Mouse (Mus musculus) cerebellum, adult 2 months (tissue): ENCODE results near the gene Asf1b. TPM values are rescaled to one million over a fixed set of nuclear protein-coding genes. Genes with fewer than 3 reads are reported as not detected.

ENCODE experiments used
- DNase-seq, 2 experiments: peaks; one replicate each; pipeline ENCODE4 v3.0.0; 2021
- H3K27ac ChIP-seq: fragments of 200-500 bp; 2 replicates; pipeline ENCODE4 v1.5.1; 2012; ENCODE audit warnings: low read length, control low read depth, inconsistent platforms; ENCODE audit not compliant: insufficient read depth
- H3K27me3 ChIP-seq: fragments of 200-500 bp; 2 replicates; pipeline ENCODE4 v1.6.1; 2012; ENCODE audit warnings: inconsistent platforms, mild to moderate bottlenecking, low read length, moderate library complexity; ENCODE audit not compliant: control insufficient read depth, insufficient read depth
- H3K4me1 ChIP-seq: fragments of 200-500 bp; 2 replicates; pipeline ENCODE4 v1.6.1; 2011; ENCODE audit warnings: low read length; ENCODE audit not compliant: control insufficient read depth, insufficient read depth
- H3K4me3 ChIP-seq: fragments of 200-500 bp; replicated peaks from 2 replicates; pipeline ENCODE3; 2011; ENCODE audit warnings: mild to moderate bottlenecking, low read depth, low read length, control low read depth; ENCODE audit not compliant: insufficient read depth
- CTCF ChIP-seq: fragments of 200-500 bp; IDR thresholded peaks from 2 replicates; pipeline ENCODE4 v1.5.1; 2011; ENCODE audit warnings: low read depth, mild to moderate bottlenecking, control low read depth, low read length, moderate library complexity, borderline replicate concordance; ENCODE audit not compliant: insufficient read depth
- POLR2A ChIP-seq: fragments of 200-500 bp; IDR thresholded peaks from 2 replicates; pipeline ENCODE4 v1.6.1; 2011; ENCODE audit warnings: low read length, control low read depth, borderline replicate concordance; ENCODE audit not compliant: insufficient read depth
- WGBS: fragments of 180-500 bp; shearing (Covaris S2); methylation state at CpG from one replicate; pipeline ENCODE4 v1.1.7; 2018; 5-methylcytosine and 5-hydroxymethylcytosine counted together
- polyA plus RNA-seq: library from polyadenylated mRNA; depleted of rRNA; stranded (reverse); fragments of >200 nt; gene quantifications from 2 replicates; pipeline ENCODE4 v1.2.3, GENCODE M21; 2012

Asf1b gene
- polyA plus RNA-seq, 1 experiment: 2.5 TPM

- no peak for DNase-seq
- 83% methylated on average over 7 of the region's 7 CpGs for WGBS
- Histone ChIP-seq H3K4me3 (no peak overlapping the region), H3K27me3 (no peaks in the 10 kb centered on the region), H3K4me1 (no peaks in the 10 kb centered on the region), H3K27ac (no peak overlapping the region)
- TF ChIP-seq POLR2A (no peak), CTCF (no peak)
Observed at GRCm38 (mm10) chr8:83989243-83989642, 33.9 kb downstream of the Asf1b start.

- no peaks in the 10 kb centered on the region for H3K4me1 ChIP-seq
- H3K27ac ChIP-seq: no peak overlapping the region
- no peak for TF ChIP-seq CTCF
- no peak for TF ChIP-seq POLR2A
- 92% methylated on average over 14 of the region's 14 CpGs for WGBS
- no peaks in the 10 kb centered on the region for H3K27me3 ChIP-seq
- DNase-seq: no peak
- H3K4me3 ChIP-seq: no peak overlapping the region
Observed at GRCm38 (mm10) chr8:83990170-83990569, 34.9 kb downstream of the Asf1b start.

GRCm38 (mm10) chr8:83992488-83992887 is 37.2 kb downstream of the Asf1b start:
- Histone ChIP-seq H3K4me3 (no peak overlapping the region), H3K4me1 (no peaks in the 10 kb centered on the region), H3K27ac (no peak overlapping the region), H3K27me3 (no peaks in the 10 kb centered on the region)
- WGBS: 92% methylated on average over 2 of the region's 2 CpGs
- TF ChIP-seq POLR2A (no peak), CTCF (no peak)
- no peak for DNase-seq

- TF ChIP-seq CTCF (no peak), POLR2A (no peak)
- 87% methylated on average over 3 of the region's 3 CpGs for WGBS
- Histone ChIP-seq H3K27ac (no peak overlapping the region), H3K4me3 (no peak overlapping the region), H3K4me1 (peaks cover 3% of the 10 kb centered on the region; the same call in 1 of the 2 replicates), H3K27me3 (no peaks in the 10 kb centered on the region)
- no peak for DNase-seq
Observed at GRCm38 (mm10) chr8:83994030-83994429, 38.7 kb downstream of the Asf1b start.

- Histone ChIP-seq H3K27ac (no peak overlapping the region), H3K4me1 (peaks cover 6% of the 10 kb centered on the region; the same call in 1 of the 2 replicates)
Observed at GRCm38 (mm10) chr8:83995973-83996372, 40.7 kb downstream of the Asf1b start.

GRCm38 (mm10) chr8:83996567-83997505 is 41.5 kb downstream of the Asf1b start:
- peaks cover 6% of the 10 kb centered on the region; the same call in 1 of the 2 replicates for H3K4me1 ChIP-seq
- DNase-seq: peak; percentile 80 to 85
- 2% methylated on average over 86 of the region's 103 CpGs for WGBS
- H3K27me3 ChIP-seq: no peaks in the 10 kb centered on the region
- TF ChIP-seq POLR2A (peak; percentile 45; the same call in 1 of the 2 replicates), CTCF (no peak)
- peak overlapping the region; percentile 26; the same call in 1 of the 2 replicates for H3K27ac ChIP-seq
- peak overlapping the region; percentile 84 for H3K4me3 ChIP-seq

More at GRCm38 (mm10) chr8:83995973-83996372, 40.7 kb downstream of the Asf1b start:
- peak; percentile 34 to 45 for DNase-seq
- Histone ChIP-seq H3K27me3 (no peaks in the 10 kb centered on the region), H3K4me3 (no peak overlapping the region)
- 27% methylated on average over 12 of the region's 12 CpGs for whole genome bisulfite sequencing
- TF ChIP-seq CTCF: no peak
- no peak for TF ChIP-seq POLR2A

GRCm38 (mm10) chr8:83997511-83998141 is 42.3 kb downstream of the Asf1b start, which contains the start of gene Samd1:
Gene Samd1 (plus strand): TSS chr8:83997672.
- Histone ChIP-seq H3K4me1 (peaks cover 6% of the 10 kb centered on the region; the same call in 1 of the 2 replicates), H3K27me3 (no peaks in the 10 kb centered on the region), H3K27ac (peak within 1 kb of the TSS; percentile 68; the same call in 1 of the 2 replicates), H3K4me3 (peak within 1 kb of the TSS; percentile 84)
- 8% methylated on average over 80 of the region's 112 CpGs for WGBS
- DNase-seq: peak; percentile 64 to 71
- TF ChIP-seq CTCF: no peak
- TF ChIP-seq POLR2A: no peak
